Mouse (Mus musculus): ENCODE results near the gene Plekhg5.

The Plekhg5 gene

DNA sequence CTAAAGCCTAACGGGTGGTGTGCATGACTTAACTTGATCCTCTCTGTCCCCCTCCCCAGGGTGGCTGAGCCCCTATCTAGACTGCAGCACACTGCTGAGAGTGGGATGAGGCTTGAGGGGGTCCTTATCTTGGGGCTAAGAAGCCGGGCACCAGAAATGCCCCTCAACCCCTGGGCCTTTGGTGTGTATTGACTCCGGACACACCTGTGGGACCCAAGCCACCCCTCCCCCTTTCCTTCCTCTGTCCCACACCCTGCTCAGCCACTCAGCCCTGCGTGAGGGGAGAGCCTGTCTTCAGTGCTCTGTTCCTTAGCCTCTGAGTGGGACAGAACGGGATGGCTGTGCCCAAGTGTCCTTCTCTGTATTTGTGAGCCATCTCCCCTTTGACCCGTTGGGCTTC lies 24.6 kb downstream of the Plekhg5 start:
- no peak for DNase-seq (ENCODE audit: extremely low spot score, low read depth, low spot score)

DNA sequence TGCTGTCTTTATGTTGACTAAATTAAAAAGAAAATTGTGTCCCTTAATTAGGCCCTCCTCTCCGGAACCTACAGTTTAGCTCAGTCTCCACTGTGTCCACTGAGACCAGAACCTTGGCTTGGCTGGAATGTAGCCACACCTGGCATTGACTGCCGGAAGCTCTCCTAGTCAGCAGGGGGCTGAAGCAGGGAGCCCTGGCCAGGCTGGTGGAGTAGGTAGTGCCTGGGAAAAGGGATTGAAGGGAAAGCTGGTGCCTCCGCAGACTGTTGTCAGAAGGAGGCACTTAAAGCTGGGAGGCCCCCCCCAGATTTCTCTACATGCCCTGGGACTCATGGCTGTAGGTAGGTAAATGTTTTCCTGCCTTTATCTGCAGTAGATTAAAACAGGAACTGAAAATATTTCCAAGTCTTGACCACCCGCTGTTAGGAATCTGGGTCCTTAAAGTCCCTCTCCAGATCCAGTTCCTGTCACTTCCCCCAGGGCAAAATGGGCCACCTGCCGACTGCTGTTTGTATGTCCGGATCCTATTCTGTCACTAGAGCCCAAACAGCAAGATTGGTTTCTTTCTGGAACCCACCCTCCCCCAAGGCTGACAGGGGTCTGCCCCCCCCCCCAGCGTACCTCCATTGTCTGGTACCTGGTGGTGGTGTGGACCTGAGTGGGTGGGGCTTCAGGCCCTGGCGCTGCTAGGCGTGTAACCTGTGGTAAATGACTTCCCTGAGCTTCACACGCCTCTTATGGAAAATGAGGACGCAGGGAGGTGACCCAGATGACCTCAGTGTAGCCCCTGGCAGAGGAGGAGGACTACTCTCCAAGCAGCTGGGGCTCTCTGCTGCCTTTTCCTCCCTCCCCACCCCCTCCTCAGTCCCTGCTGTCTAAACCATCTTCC lies 25.9 kb downstream of the Plekhg5 start:
- no peak for DNase-seq (ENCODE audit: extremely low spot score, low read depth, low spot score)

DNA sequence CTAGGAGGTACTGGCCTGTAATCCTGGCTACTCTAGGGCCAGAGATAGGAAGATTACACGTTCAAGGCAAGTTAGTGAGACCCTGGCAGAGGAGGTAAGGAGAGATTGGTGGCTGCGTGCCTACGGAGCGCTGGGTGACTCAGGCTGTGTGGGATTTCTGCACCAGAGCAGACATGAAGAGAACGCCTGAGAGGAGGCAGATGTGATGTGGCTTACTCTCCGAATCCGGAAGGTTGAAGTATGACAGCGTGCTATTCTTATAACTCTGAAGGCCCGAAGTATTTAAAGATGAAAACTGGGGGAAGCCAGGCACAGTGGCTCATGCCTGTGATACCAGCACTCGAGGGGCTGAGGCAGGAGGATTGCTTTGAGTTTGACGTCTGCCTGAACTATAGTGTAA lies 28.2 kb downstream of the Plekhg5 start:
- DNase-seq (ENCODE audit: extremely low spot score, low read depth, low spot score), result no peak

DNA sequence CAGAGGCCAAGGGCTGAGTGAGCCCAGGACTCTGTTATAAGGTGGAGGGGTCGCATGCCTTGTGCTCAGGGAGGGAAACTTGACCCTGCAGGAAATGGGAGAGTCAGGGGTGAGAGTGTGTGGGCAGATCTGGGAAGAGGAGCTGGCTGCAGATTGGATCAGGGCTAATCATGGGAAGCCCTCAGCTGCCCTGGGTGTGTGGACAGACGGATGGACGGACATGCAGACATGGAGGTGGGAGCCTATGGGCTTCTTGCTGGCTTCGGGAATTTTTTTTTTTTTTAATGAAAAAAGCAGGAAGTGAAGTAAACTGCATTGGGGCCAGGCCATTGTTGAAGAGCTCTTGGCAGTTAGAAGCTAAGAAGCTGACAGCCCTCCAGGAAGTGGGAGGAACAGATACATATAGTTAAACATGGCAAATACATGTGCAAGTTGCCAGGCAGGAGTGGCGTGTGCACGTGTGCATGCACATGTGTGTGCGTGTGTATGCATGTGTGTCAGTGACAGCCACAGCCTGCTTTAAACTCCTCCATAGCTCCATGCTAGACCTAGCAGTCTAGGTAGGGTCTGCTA lies 28.9 kb downstream of the Plekhg5 start:
- DNase-seq (ENCODE audit: extremely low spot score, low read depth, low spot score), result no peak

DNA sequence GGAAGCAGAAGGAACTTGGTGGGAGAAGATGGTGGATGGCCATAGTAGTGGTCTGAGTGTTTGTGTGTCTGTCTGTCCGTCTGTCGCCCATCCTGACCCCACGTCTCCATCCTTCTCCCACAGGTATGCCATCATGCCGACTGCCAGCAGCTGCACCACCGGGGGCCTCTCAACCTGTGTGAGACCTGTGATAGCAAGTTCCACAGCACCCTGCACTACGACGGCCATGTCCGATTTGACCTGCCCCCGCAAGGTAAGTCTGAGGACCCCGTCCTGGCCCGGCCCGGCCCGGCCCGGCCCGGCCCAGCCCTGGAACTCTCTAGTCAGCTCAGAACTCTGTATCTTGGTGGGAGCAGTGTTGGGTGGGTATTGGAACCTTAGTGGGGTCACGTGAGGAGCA lies 29.6 kb downstream of the Plekhg5 start:
- DNase-seq (ENCODE audit: extremely low spot score, low read depth, low spot score), result no peak

DNA sequence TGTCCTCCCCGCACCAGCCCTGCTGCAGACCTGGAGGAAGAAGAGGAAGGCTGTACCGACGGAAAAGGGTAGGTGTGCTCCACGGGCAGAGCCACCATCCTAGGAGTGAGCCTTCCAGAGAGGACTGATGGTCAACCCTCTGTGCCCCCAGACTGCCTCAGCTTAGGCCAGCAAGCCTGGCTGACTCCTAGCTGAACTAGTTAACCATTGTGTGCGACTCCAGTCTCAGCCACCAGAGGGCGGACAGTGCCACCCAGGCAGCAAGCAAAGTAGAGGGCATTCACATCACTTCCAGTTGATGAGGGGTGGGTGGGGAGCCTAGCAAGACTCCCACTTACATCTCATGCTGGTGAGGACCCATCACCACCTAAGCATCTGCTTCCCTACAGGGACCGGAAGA lies 30.7 kb downstream of the Plekhg5 start:
- DNase-seq (ENCODE audit: extremely low spot score, low read depth, low spot score), result no peak

DNA sequence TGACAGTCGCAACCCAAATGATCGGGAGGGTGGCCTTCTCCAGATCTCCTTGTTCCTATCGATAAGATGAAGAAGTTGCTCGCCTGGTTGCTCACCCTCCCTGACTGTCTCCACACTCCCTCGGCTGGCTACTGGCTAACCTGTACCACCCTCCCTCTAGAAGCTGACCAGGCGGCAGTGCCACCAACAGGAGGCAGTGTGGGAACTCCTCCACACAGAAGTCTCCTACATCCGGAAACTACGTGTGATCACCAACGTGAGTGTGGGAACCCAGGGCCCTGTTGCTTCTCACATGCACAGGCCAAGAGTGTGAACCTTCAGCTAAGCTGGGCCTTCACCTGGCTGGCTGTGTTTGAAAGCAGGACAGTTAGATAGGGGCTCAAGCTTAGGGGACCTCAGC lies 34.4 kb downstream of the Plekhg5 start:
- no peak for DNase-seq (ENCODE audit: extremely low spot score, low read depth, low spot score)

DNA sequence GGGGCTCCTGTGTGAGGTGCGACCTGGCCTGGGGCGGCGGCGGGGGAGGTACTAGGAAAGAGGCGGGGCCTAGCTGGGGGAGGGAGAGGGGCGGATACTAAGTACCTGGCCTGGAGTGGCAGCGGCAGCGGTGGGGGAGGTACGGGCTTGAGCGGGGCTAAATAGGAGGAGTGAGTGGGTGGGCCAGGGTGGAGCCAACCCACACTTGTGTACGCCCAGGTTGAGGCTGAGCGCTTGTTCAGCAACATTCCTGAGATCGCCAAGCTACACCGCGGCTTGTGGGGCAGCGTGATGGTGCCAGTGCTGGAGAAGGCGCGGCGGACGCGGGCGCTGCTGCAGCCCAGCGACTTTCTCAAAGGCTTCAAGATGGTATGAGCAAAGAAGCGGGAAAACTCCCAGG lies 35.2 kb downstream of the Plekhg5 start:
- DNase-seq (ENCODE audit: extremely low spot score, low read depth, low spot score), result no peak

DNA sequence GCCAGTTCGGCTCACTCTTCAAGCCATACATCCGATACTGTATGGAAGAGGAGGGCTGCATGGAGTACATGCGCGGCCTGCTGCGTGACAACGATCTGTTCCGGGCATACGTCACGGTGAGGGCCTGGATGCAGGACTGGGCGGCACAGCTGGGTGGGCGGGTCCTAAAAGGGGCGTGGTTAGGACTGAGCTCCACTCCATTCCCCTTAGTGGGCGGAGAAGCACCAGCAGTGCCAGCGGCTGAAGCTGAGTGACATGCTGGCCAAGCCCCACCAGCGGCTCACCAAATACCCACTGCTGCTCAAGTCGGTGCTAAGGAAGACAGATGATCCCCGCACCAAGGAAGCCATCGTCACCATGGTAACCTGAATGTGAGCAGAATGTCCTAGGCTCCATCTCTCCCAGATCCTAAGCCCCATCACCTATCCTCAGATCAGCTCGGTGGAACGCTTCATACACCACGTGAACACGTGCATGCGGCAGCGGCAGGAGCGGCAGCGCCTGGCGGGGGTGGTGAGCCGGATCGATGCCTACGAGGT lies 35.7 kb downstream of the Plekhg5 start:
- peak; percentile 54 for DNase-seq (ENCODE audit: extremely low spot score, low read depth, low spot score)

DNA sequence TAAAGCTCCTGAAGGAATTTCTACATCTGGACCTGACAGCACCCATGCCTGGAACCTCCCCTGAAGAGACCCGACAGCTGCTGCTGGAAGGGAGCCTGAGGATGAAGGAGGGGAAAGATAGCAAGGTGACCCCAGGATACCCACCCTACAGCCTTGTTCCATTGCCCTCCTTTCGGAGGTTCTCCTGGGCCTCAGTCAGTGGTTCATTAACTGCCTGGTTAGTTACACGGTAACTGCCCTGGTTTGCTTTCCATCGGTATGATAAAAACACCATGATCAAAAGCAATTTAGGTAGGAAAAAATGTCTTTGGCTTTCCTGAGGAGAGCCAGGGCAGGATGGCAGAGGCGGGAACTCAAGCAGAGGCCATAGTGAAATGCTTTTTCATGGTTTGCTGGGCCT lies 36.4 kb downstream of the Plekhg5 start:
- no peak for DNase-seq (ENCODE audit: extremely low spot score, low read depth, low spot score)

DNA sequence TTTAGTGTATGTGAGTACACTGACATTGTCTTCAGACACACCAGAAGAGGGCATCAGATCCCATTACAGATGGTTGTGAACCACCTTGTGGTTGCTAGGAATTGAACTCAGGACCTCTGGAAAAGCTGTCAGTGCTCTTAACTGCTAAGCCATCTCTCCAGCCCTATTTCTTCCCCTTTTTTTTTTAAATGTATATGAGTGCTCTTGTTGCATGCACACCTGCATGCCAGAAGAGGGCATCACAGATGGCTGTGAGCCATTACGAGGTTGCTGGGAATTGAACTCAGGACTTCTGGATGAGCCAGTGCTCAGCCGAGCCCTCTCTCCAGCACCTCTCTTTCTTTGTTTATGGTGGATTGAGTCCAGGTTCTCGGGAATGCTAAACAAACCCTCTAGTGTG lies 37.2 kb downstream of the Plekhg5 start:
- DNase-seq (ENCODE audit: extremely low spot score, low read depth, low spot score), result no peak

DNA sequence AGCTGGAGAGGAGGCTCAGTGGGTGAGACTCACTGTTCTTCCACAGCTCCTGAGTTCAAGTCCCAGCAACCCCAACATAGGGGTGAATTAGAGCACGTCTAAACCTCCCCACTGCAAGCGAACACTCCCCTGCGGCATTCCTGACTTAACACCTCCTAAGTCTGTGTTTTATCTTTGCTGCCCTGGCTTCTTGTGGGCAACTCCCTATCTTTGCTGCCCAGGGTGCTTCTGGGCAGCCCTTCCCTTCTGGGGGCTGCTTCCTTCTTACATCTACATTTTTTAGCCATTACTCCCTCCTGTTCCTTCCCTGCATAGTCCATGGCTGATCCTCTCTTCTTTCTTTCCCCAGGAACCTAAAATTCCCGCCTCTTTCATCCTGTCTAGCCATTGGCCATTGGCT lies 38.4 kb downstream of the Plekhg5 start:
- DNase-seq (ENCODE audit: extremely low spot score, low read depth, low spot score), result no peak

DNA sequence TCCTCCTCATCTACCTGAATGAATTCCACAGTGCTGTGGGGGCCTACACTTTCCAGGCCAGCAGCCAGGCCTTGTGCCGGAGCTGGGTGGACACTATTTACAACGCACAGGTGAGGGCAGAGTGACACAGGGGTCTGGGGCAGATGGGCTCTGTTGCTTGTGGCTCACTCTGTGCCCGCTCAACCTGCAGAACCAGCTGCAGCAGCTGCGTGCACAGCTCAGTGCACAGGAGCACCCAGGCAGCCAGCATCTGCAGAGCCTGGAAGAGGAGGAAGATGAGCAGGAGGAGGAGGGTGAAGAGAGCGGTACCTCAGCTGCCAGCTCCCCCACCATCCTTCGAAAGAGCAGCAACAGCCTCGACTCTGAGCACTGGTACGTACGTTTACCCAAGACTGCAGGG lies 40.0 kb downstream of the Plekhg5 start:
- DNase-seq (ENCODE audit: extremely low spot score, low read depth, low spot score), result no peak

DNA sequence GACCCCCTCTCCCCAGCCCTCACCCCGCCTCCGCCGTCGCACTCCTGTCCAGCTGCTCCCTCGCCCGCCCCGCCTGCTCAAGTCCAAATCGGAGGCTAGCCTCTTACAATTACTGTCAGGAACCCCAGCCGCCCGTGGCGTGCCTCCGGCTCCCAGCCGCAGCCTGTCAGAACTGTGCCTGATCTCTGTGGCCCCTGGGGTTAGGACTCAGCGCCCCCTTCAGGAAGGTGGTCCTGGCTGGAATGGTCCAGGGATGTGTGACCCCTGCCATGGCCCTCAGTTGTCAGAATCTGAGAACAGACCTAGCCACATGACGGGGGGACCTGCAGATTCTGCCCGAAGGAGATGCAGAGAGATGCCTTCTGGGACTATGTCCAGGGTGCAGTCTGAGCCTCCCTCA lies 41.8 kb downstream of the Plekhg5 start:
- no peak for DNase-seq (ENCODE audit: extremely low spot score, low read depth, low spot score)

DNA sequence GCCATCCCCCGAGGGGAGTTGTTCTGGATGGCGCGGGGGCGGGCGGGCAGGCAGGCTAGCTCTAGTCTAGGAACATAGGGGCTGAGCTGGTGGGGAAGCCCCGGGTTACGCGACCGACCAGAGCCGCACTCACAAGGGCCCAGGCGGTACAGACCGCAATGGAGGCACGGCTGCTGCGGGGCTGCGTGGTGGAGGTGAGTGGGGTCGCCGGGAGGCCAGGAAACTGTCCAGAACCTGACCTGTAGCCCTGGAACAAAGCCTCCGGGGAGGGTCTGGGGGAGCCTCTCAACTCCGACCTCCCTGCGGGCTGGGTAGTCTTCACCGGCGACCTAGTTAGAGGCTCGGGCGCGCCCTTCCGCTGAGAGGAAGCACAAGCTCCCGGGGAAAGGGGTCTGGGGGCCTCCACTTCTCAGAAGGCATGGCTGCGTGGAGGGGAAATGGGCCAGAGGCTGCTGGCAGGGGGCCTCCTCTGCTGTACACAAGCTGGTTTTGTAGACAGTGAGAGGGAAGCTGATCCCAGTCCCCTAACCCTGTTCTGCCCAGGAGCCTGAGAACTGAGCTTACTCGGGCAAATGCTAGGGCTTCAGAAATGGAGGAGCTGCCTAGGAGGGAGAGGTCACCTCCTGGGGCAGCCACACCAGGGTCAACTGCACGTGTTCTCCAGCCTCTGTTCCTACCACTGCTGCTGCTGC lies 43.8 kb downstream of the Plekhg5 start, which contains the start of gene Tnfrsf25:
Tnfrsf25 (plus strand) TSS at position 14 of the 692 bp plus-strand sequence.
- no peak for DNase-seq (ENCODE audit: extremely low spot score, low read depth, low spot score)

DNA sequence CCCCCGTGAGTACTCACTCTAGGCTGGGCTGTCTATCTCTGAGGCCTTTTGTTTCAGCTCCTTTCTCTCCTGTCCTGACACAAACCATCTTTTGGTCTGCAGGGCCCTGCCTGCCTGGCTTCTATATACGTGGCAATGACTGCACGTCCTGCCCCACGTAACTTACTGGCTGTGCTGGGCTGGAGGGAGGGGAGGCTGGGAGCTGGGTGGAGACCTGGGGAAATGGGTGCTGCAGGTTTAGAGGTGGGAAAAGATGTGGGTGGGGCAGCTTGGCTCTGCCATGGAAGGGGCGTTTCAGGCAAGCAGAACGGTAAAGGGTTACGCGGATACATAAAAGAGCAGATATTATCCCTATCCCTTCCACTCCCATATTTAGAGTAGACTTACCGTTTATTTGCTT lies 45.2 kb downstream of the Plekhg5 start:
- DNase-seq (ENCODE audit: extremely low spot score, low read depth, low spot score), result no peak

DNA sequence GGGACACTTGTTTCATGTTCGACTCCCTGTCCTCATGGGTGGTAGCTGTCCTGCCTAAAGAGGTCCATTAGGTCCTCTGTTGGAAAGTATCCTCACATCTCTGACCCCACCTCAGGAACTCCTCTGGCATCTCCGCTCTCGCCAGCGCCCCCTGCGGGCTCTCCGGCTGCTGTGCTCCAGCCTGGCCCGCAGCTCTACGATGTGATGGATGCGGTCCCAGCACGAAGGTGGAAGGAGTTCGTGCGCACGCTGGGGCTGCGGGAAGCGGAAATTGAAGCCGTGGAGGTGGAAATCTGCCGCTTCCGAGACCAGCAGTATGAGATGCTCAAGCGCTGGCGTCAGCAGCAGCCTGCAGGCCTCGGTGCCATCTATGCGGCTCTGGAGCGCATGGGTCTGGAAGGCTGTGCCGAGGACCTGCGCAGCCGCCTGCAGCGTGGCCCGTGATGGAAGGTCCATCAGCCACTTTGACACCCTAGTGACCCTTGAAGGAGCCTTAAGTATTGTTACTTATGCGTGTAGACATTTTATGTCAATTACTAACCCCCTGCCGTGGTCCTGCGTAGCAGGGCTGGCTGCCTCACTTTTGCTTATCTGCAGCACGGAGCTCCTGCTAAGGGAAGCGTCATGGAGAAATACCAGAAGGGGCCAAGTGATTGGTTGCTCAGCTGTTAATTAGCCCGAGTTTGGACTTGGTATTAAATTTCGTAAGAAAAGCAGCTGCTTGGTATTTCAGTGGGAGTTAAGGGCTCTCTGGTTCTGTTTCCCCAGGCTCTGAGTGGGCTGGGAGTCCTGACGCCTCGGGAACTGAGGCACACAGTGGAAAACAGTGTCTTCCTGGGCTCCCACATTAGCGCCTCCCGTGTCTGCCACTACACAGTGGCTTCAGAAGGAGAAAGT lies 47.3 kb downstream of the Plekhg5 start:
- no peak for DNase-seq (ENCODE audit: extremely low spot score, low read depth, low spot score)

DNA sequence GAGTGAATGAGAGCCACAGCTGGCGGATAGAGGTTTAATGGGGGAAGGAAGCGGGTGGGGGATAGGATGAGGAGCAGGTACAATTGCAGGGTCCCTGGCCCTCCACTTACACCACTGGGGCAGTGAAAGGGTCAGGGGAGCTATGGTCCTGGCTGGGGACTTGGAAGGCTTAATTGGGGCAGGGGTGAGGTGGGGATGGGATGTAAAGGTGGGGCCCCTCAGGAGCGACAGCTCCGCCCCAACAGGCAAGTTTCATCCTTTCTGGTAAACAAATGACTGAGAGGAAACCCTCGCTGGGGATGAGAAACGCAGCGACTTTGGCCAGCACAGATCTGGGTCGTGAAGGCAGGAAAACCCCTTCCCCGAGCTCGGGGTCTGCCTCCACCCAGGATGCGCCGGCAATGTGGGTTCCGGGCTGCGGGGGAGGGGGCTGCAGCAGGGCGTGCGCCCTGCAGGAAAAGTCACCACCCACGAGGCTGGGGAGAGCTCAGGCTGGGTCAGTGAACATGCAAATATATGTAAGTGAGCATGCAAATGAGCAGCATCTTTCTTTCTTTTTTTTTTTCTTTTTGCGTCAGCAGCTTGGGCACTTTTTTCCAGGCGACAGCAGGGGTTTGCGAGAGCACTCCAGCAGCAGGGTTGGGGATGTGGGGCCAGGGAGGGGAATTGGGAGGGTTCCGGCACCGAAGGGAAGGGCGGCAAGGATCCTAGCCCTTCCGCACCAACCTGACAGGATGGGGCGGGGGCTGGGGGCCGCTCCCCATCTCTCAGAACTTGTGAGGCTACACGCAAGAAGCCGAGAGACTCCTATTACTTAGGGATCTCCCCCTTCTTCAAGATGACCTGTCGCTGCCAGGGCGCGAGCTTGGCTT lies 48.2 kb downstream of the Plekhg5 start:
- DNase-seq (ENCODE audit: extremely low spot score, low read depth, low spot score), result no peak

DNA sequence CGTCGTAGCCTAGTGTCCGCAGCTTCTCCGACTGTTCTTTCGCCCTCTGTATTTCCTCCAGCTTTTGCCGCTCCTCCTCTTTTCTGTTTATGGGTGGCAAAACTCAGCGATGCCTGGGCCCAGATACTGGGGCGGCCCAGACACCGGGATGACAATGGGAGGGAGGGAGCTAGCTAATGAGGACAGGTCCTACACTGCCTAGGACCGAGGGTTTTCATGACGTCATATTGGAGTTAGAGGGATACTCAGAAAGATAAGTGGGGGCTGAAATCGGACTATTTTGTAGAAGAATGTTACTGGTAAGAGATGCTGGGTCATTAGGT lies 48.8 kb downstream of the Plekhg5 start:
- no peak for DNase-seq (ENCODE audit: extremely low spot score, low read depth, low spot score)

DNA sequence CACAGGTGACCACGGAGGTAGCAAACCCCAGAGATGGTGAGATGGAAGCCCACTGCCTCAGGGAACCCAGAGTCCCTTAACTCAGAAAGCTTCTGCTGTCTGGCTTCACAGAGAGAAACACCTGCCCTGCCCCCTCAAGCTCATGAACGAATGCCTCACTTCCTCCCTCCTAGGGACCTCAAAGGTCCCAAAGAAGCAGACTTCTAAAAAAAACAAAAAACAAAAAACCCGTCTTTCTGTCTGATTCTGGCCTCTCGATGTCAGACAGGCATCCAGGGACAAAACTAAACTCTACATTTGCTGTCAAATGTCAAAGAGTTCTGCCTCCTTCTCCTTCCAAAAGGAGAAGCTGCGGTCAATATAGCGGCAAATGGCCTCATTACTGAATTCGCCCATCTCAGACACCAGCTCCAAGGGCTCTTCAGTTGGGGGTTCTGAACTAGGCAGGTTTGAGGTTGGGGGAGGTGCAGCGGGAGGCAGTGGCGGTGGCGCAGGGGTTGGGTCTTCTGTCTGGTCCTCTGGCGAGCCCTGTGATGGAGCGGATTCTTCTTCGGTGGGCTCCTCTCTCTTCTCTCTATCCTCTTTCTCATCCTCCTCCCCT lies 52.2 kb downstream of the Plekhg5 start:
- no peak for DNase-seq (ENCODE audit: extremely low spot score, low read depth, low spot score)

All from hindlimb bud, embryonic 11.5 days (tissue).